Comparison of ENCODE assay signal across 26 mouse cellular contexts in genomic region chr6:111702864-111703263, GRCm38 (mm10).
A peak's percentile ranks its signal among the peaks of the same experiment; 100 is the strongest.
DNase-seq lines count a peak whose midpoint lies in the region; ATAC-seq and TF ChIP-seq lines count a peak whose summit lies in the region.
"Had no signal": no experiment of that assay in that cellular context is flagged by ENCODE, and none has a peak within 500 bp of the region (broad histone marks: within the 10 kb centered on the region; RNA-seq: fewer than 3 reads in every experiment).

No protein-coding gene starts in this region.

- no peaks in the 10 kb centered on the region for H3K27me3 ChIP-seq in forebrain, embryonic 15.5 days
- no peaks in the 10 kb centered on the region for H3K27me3 ChIP-seq in forebrain, embryonic 12.5 days
- no peaks in the 10 kb centered on the region for H3K27me3 ChIP-seq in lung, embryonic 14.5 days (ENCODE audit: insufficient read depth, low read length)
- H3K27me3 ChIP-seq: CH12.LX; heart, embryonic 12.5 days; heart, embryonic 15.5 days; hindbrain, embryonic 13.5 days; intestine, embryonic 15.5 days; Patski had no signal

- TF ChIP-seq POLR2A in lung, adult 2 months (IDR thresholded peaks at IDR 0.05; ENCODE audit: borderline replicate concordance, extremely low read depth, low read depth, low read length), result no peak

- peak; percentile 54 for DNase-seq in lung, embryonic 14.5 days
- DNase-seq in lung, adult 2 months, result no peak
- peak; percentile 3 for DNase-seq in adipocyte (ENCODE audit: low spot score)
- no peak for DNase-seq in cerebellum, adult 11 months
- DNase-seq: adrenal gland, adult 2 months; adrenal gland, postnatal 14 days; B cell, adult 2 months; cerebellum, adult 18-20 months; cerebellum, adult 9-10 months; cerebellum, postnatal 14 days; gastrocnemius, postnatal 25 days; heart, adult 18-20 months; heart, postnatal 10 days; heart, postnatal 36 days; kidney, adult 11 months had no signal

- H3K27ac ChIP-seq in forebrain, embryonic 15.5 days (replicated peaks), result no peak overlapping the region
- no peak overlapping the region for H3K27ac ChIP-seq in forebrain, embryonic 12.5 days
- no peak overlapping the region for H3K27ac ChIP-seq in lung, embryonic 14.5 days (ENCODE audit: low read depth)
- H3K27ac ChIP-seq: heart, embryonic 15.5 days; hindbrain, embryonic 10.5 days; hindbrain, embryonic 13.5 days; intestine, embryonic 15.5 days had no signal

- no peak for TF ChIP-seq CTCF in lung, embryonic 14.5 days (IDR thresholded peaks at IDR 0.05; ENCODE audit: low read depth)
- no peak for TF ChIP-seq CTCF in lung, adult 2 months (IDR thresholded peaks at IDR 0.05; ENCODE audit: insufficient read depth, low read length)

- ATAC-seq in forebrain, embryonic 15.5 days (replicated peaks), result 0 out of 2 replicates have a peak, but pooled peaks have one; percentile 69
- no peak for ATAC-seq in forebrain, embryonic 12.5 days (ENCODE audit: low FRiP score)
- ATAC-seq in lung, embryonic 14.5 days (ENCODE audit: insufficient read depth), result no peak
- ATAC-seq: hindbrain, embryonic 16.5 days; intestine, embryonic 15.5 days; Patski had no signal

- no peak overlapping the region for H3K4me3 ChIP-seq in forebrain, embryonic 15.5 days
- H3K4me3 ChIP-seq in forebrain, embryonic 12.5 days (replicated peaks), result no peak overlapping the region
- H3K4me3 ChIP-seq in lung, embryonic 14.5 days (ENCODE audit: low read depth, low read length), result no peak overlapping the region
- H3K4me3 ChIP-seq in lung, adult 2 months (replicated peaks; ENCODE audit: extremely low read depth, low read depth, low read length), result no peak overlapping the region
- H3K4me3 ChIP-seq: heart, embryonic 12.5 days; heart, embryonic 15.5 days; hindbrain, embryonic 10.5 days; hindbrain, embryonic 13.5 days; intestine, embryonic 15.5 days had no signal

- H3K4me2 ChIP-seq in forebrain, embryonic 15.5 days (replicated peaks), result no peak overlapping the region
- no peak overlapping the region for H3K4me2 ChIP-seq in forebrain, embryonic 12.5 days
- H3K4me2 ChIP-seq in lung, embryonic 14.5 days, result no peak overlapping the region
- H3K4me2 ChIP-seq: heart, embryonic 12.5 days; heart, embryonic 15.5 days; hindbrain, embryonic 13.5 days; intestine, embryonic 15.5 days had no signal

- 76% methylated on average over 1 of the region's 1 CpGs for WGBS in forebrain, embryonic 15.5 days
- 90% methylated on average over 1 of the region's 1 CpGs for WGBS in forebrain, embryonic 12.5 days
- WGBS in lung, embryonic 14.5 days, result 76% methylated on average over 1 of the region's 1 CpGs
- WGBS in lung, adult 2 months, result 65% methylated on average over 1 of the region's 1 CpGs

- no peaks in the 10 kb centered on the region for H3K9me3 ChIP-seq in forebrain, embryonic 15.5 days
- no peaks in the 10 kb centered on the region for H3K9me3 ChIP-seq in forebrain, embryonic 12.5 days
- no peaks in the 10 kb centered on the region for H3K9me3 ChIP-seq in lung, embryonic 14.5 days (ENCODE audit: low read depth, low read length)
- H3K9me3 ChIP-seq: heart, embryonic 12.5 days; heart, embryonic 15.5 days; hindbrain, embryonic 10.5 days; hindbrain, embryonic 13.5 days; intestine, embryonic 15.5 days had no signal

- H3K36me3 ChIP-seq in forebrain, embryonic 15.5 days, result no peaks in the 10 kb centered on the region
- no peaks in the 10 kb centered on the region for H3K36me3 ChIP-seq in forebrain, embryonic 12.5 days (replicated peaks)
- no peaks in the 10 kb centered on the region for H3K36me3 ChIP-seq in lung, embryonic 14.5 days (ENCODE audit: insufficient read depth)
- H3K36me3 ChIP-seq: G1E; heart, embryonic 12.5 days; heart, embryonic 15.5 days; hindbrain, embryonic 10.5 days; hindbrain, embryonic 13.5 days; intestine, embryonic 15.5 days had no signal

- no peak overlapping the region for H3K9ac ChIP-seq in forebrain, embryonic 15.5 days (replicated peaks)
- no peak overlapping the region for H3K9ac ChIP-seq in forebrain, embryonic 12.5 days
- no peak overlapping the region for H3K9ac ChIP-seq in lung, embryonic 14.5 days
- H3K9ac ChIP-seq: heart, embryonic 12.5 days; heart, embryonic 15.5 days; hindbrain, embryonic 13.5 days; intestine, embryonic 15.5 days had no signal

- no peaks in the 10 kb centered on the region for H3K4me1 ChIP-seq in forebrain, embryonic 15.5 days
- H3K4me1 ChIP-seq in forebrain, embryonic 12.5 days, result no peaks in the 10 kb centered on the region
- no peaks in the 10 kb centered on the region for H3K4me1 ChIP-seq in lung, embryonic 14.5 days (ENCODE audit: insufficient read depth)
- H3K4me1 ChIP-seq in lung, adult 2 months (ENCODE audit: control insufficient read depth, insufficient read depth, low read length), result no peaks in the 10 kb centered on the region
- H3K4me1 ChIP-seq: heart, embryonic 12.5 days; heart, embryonic 15.5 days; hindbrain, embryonic 10.5 days; hindbrain, embryonic 13.5 days; intestine, embryonic 15.5 days had no signal

Comparison
In these comparisons a context has a peak if more than half of its experiments do, and no peak if none do; other contexts are left out.
1. DNase-seq: peak in lung, embryonic 14.5 days (single experiment) and adipocyte (single experiment); none in lung, adult 2 months (single experiment) and cerebellum, adult 11 months (single experiment).